Mouse (Mus musculus) heart, adult 8-10 months (tissue): Measurements from ENCODE around the gene Herc1. TPM values are rescaled to one million over a fixed set of nuclear protein-coding genes. Genes with fewer than 3 reads are reported as not detected.
A peak's percentile ranks its signal among the peaks of the same experiment; 100 is the strongest.
"Not testable (repeated sequence)": the region's sequence is repeated elsewhere in the genome, so short reads cannot be mapped to it uniquely, and the experiment has no call there.

Experiments
- DNase-seq: peaks from one replicate; pipeline ENCODE4 v3.0.0; 2022; ENCODE audit warnings: low spot score
- total RNA-seq, 4 experiments: library from RNA; stranded (reverse); gene quantifications; 2 replicates each; pipeline ENCODE4 v1.2.4; 2022

The Herc1 gene
- total RNA-seq, 4 experiments from 2014 or later, result 34.4 to 40.0 (median 35.8) TPM

DNA sequence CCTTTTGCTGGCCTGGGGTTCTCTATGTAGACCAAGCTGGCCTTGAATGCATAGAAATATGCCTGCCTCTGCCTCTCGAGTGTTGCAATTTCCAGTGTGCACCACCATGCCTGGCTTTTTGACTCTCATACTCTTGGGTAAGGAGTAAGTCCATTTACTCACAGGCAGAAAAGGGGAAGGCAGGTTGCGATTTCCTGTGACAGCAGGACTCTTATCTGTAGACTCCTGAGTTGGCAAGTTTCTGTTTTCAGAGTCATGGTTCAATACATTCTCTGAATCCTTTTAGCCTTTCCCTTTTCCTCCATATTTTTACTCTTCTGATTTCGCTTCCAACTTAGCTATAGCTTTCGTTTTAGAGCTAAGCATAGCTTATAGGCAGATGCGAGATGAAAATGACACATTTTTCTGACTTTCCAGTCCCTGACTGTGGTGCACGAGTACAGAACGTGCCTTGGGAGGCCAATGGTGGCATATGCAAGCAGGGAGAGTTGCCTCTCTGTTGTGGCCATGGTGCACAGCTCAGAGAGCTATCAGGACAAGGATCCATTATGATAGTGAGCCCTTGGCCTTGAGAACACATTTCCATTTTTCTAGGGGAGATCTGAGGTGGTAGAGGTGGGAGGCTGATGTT, 2.7 kb upstream of the Herc1 start:
- DNase-seq, result no peak

DNA sequence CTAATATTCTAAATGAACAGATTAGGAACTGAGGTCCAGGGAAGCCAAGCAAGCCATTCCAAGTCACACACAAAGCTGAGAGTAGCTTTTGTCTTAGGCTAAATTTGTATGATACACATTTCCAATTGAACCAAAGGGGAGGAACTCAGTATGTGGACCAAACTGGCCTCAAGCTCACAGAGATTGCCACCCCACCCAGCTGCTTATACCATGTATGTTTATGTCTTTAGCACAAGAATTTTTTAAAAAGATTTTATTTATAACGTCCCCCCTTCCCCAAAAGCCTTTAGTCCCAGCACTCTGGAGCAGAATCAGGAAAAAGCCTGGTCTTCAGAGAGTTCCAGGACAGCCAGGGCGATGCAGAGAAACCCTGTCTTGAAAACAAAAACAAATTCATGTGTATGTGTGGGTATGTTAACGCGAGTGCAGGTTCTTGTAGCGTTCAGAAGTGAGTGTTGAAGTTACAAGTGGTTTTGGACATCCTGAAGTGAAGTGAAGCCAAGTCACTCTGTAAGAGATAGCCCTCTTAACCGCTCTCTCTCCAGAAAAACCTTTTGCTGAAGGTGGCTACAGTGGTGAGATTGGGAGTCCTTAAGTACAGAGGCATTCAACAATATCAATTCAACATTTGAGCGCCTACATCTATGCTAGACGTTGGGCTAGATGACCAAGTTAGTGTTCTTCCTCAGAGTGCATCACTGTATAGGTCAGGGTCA, 948 bp upstream of the Herc1 start:
- DNase-seq, result no peak

DNA sequence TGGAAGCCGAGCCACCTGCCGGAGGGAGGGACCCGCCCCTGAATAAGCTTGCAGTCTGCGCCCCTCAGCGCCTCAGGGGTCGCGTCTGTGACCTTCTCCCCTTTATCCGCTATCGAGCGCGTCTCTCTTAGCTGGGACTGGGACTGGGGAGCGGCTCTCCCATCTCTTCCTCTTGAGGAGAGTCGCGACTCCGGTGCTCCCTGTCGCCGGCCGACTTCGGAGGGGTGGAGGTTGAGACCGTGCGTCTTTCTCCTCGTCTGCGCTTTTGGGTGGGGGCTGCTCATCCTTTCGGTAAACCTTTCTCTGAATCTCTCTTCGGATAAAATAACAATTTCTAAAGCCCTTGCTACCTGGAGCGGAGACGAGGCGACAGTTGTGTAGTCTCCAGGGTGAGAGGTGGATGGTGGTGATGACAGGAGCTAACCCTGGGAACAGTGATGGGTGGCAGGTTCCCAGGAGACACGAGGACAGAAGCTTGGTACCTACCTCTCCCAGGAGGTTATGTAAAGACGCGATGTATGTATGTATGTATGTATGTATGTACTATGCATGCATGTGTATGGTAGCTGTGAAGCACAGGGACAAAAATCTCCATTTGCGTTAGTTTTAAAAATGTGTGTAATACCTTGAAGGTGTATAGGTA, 659 bp downstream of the Herc1 start:
- peak; percentile 25 for DNase-seq

DNA sequence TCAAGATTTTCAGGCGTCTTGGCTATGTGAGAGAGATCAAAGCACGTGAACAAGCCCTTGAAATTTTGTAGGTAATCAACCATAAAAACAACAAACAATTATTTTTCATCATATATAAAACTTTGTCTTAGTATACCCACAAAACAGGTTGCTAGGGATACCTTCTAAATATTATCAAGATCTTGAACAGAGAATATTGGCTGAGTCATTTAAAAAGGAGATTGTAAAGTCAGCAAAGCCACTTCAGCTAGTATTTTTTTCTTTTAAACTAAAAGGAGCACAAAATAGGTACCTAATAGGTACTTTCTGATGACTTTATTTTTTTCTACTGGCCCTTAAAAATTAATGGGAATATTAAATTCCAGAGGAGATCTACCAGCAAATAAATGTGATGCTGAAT, 2.5 kb downstream of the Herc1 start:
- no peak for DNase-seq

DNA sequence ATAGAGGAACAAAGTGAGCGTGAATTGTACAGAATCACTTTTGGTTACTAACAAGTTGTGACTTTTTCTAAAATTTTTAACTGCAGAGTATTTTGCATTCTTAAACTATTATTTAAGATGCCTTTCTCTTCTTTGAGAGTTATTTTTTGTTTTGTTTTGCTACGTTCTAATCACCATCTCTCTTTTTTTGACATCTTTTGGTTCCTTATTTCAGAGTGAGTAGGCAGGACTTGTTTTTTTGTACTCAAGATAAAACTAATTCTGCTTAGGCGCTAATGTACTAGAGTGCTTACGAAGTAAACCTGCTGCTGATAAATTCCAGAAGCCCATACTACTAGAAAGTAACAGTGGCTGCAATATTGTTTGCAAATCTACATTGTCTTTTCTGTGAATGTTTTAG, 8.9 kb downstream of the Herc1 start:
- no peak for DNase-seq

DNA sequence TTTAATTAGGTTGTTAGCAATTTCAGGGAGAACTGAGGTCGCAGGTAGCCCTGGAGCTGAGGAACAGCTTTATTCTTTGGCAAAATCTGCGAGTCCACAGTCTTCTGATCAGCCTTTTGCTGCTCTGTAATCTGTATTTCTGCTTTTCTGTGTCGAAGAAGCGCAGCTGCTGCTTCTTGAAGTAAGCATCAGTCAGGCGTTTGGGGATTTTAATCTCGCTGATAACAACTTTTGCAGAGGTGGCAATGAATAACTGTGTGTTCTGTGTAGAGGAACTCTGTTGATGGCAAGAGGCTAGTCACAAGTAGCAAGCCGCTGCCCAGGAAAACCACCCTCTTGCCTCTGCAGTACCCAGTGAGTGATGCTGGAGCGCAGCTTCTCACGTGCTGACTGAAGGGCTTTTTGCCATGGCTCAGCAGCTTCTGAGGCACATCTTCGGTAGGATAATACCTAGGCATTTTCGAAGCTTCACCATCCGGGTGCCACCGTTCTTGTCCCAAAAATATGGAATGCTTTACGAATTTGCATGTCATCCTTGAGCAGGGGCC, 10.0 kb downstream of the Herc1 start:
- no peak for DNase-seq

DNA sequence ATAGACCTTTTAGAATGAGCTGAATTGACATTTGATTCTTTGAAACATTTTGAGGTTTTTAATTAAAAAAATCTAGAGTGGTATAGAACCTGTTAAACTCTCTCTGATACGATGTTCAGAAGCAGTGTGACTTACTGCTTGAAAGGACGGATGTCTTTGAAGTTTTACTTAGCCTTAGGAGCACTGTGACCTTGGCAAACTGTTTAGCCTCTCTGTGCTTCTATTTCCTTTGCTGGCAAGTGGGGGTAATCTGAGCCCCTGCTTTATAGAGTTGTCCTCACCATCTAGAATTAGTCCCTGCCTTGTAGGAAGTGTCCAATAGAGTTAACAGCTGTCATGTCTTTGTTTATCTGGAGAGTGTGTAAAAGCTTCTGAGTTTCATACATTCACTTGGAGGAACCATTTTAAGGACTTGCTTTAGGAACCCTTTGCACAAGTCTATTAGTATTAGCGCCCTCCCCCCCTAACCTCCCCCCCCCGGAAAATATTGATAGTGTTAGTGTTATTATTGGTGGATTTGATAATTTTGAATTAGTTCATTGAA, 18.7 kb downstream of the Herc1 start:
- no peak for DNase-seq

DNA sequence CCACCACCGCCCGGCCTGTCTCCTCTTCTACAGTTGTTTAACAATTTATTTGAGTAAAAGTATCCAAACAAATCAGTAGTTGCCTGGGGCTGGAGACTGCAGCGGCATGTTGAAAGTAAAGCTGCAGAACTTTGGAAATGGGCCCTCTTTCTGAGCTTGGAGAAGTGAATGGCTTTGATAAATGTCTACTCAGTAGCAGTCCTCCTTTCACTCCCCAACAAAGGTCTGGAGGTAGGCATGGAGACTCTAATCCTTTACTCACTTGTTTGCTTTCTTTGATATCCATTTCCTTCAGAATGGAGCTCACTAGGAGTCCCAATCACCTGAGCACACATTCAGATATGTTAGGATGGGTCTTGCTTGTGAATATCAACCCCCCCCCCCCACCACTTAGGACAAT, 20.1 kb downstream of the Herc1 start:
- DNase-seq, result no peak

DNA sequence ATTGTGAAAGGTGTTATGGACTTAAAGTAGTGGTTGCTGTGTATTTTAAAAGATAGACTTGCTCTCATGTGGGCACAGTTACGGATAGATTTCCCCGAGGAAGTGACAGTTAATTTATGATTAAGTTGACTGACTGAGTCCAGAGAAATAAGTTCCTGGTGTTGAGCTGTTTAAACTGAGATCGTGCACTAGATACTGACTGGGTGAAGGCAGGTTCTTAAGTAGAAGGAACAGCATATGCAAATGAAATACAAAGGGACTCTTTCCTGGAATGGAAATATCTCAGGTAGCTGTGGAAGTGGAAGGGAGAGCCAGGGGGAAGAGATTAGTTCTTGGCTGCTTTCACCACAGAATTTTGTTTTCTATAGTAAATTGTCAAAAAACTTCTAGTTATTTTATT, 20.6 kb downstream of the Herc1 start:
- no peak for DNase-seq

DNA sequence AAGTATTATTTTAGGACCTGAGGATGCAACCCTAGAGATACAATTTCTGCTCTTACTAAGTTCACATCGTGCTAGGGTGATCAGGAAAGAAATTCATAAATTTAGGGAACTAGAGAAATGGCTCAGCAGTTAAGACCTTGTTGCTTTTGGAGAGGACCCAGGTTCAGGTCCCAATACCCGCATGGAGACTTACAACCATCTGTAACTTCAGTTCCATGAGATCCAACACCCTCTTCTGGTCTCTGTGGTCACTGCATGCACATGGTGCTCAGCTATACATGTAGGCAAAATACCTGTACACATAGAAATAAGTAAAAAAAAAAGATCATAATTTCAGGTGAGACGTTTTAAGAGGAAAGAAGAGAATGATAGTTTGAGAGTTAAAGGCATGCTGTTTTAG, 23.2 kb downstream of the Herc1 start:
- no peak for DNase-seq

DNA sequence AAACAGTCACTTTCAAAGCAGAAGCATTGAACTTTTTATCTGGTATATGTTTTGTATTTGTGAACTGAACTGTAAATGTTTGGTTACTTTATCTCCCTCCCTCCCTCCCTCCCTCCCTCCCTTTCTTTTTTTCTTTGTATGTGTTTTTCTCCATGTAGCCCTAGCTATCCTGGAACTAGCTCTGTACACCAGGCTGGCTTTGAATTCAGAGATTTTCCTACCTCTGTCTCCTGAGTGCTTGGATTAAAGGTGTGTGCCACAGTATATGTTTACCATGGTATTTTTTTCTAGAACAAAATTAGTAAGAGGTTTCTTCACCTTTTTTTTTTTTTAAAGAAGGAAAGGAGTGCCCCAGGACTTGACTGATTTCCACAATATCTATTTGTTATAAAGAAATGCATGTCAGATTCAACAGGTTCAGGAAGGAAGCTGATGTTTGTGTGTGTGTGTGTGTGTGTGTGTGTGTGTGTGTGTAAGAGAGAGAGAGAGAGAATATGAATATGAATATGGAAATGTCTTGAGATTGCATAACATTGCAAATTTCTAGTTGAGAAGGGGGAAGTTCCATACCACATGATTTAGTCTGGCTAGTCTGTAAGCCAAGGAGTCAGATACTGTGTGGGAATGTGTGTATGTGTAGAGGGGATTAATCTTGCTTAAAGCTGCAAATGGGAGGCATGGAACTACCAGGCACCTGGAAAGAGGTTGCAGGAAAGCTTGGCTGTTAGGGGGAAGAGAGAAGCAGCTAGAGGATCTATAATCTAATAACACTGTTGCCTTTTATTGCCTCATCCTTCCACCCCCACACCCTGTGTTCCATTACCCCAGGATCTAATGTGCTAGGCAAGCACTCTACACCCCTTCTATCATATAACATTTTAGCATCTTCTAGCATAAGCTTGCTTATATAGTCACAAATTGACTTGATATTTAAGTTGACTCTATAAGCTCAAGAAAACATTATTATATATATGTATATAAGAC, 24.5 kb downstream of the Herc1 start:
- no peak for DNase-seq

DNA sequence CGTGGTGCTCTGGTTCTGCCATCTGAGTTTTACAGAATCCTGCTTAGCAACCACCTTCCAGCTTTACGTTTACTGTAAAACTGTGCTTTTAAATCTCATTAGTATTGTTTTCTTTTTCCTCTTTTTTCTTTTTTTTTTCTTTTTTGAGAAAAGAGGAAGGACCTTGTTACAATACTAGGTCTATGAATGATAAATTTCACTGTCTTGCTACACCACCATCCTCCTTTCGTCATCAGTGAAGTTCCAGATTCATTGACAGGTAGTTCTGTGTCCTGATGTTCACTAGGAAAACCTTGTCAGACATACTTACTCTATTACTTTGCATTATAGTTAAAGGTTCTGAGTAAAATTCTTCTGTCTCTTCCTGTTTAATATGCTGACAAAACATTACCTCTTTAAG, 33.2 kb downstream of the Herc1 start:
- no peak for DNase-seq

DNA sequence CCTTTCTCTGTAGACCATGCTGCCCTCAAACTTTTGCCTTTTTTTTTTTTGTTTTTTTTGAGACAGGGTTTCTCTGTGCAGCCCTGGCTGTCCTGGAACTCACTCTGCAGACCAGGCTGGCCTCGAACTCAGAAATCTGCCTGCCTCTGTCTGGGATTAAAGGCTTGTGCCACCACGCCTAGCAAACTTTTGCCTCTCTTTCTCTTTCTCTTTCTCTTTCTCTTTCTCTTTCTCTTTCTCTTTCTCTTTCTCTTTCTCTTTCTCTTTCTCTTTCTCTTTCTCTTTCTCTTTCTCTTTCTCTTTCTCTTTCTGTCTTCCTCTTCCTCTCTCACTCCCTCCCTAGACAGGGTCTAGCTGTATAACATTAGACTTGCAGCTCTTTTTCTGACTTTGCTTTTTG, 40.1 kb downstream of the Herc1 start:
- DNase-seq, result not testable (repeated sequence)

DNA sequence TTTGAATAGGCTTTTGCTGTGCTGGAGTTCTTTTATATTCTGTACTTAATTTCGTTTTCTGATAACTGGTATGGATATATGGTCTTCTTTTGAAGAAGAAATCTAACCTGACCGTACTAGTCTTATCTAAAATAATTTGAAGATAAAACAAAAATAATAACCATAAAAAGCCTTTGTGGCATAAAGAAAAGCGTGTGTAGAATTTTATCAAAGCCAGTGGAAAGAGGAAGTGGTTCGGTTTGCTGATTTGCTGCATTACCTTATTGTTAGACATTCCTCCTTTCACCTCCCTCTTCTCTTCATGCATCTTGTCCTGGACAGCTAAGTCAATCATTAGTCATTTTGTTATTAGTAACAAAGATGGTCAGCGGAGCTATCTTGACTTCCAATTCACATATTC, 43.1 kb downstream of the Herc1 start:
- DNase-seq, result no peak

DNA sequence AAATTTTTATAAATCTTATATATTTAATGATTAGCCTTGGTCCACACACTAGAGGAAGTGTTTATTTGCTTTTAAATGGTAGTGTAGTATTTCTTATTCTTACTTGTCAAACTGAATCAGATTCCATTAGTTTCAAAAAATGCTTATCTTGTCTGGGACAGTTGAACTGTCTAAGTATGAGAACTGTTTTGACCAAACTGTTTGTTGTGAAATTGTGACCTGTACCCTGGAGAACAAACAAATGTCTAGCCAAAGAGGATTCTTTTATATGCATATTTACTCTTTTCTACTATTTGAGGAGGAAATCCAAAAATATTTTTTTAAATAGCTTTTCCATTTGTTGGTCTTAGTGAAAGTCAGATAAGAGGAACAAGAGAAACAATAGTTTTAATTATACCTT, 73.2 kb downstream of the Herc1 start:
- no peak for DNase-seq

DNA sequence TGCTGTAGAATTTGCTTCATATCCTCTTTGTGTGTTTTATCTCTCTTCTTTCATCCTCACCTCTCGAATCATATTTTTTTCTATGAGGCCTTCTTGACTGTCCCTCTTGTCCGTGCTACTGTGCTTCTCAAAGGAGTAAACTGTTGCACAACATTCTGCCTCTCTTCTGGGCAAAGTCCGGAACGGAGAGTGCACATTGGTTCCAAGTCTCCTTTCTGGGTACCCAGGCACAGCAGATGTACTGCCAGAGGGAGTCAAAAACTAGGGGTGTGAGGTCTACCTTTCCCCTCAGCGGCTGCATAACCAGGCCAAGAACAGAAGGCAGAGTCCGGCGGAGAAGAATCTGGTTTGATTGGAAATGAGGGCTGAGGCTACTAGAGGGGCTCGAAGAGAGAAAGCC, 89.8 kb downstream of the Herc1 start:
- no peak for DNase-seq

DNA sequence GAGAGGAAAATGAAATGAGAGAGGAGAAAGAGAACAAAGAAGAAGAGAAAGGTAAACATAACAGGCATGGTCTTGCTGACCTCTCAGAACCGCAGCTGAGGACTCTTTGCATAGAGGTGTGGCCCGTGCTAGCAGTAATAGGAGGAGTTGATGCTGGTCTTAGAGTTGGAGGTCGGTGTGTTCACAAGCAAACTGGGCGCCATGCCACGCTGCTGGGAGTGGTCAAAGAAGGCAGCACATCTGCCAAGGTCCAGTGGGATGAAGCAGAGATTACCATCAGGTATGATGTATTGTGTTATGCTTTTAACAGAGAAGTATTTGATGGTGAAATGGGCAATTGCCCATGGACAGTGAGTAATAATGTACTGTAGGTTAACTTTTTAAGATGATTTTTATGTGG, 98.0 kb downstream of the Herc1 start:
- no peak for DNase-seq

DNA sequence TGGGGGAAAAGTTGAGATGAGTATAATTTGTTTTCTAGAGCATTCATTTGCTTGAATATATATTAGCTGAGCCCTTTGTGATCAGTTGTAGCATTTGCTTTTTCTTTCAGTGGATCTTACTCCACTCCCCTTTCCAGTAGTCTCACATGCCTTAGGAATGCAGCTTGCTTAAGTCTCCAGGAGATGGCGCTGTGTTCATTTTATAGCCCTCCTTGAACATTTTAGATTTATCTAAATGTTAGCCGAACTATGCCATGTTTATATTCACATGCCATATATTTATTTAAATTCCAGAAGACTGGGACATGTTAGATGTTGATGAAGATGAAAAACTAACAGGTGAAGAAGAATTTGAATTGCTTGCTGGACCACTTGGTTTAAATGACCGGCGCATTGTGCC, 114.8 kb downstream of the Herc1 start:
- peak; percentile 5 for DNase-seq

DNA sequence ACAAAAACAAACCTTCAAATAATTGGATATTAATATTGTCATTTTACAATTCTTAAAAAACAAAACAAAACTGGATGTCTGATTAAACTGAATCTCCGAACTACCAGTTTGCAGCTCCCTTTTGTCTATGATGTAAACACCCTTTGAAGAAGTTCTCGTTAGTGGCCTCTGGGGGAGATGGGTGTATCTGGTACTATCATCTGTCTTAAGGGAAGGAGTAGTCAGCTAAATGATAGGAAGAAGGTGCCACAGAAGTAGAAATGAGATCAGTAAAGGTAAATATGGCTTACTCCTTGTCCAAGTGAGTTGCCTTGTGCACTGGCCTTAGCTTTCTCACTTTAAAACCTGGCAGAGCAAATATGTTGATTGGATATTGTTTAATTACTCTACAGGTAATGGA, 127.5 kb downstream of the Herc1 start:
- DNase-seq, result no peak

DNA sequence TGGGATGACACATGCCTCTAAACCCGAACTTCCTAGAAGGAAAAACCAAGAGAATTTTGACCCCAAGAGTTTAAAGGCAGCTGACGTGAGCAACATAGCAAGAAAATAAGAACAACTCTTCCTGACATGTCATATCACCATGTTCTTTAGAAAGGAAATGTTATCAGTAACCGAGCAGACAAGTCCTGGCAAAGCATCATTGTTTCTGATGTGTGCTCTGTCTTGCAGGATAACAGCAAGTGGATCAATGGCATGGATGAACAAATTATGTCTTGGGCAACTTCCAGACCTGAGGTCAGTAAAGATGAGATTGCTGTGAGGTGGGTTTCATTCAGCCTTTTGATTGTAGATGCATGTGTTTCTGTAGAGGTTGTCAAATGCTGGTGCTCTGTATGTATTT, 133.2 kb downstream of the Herc1 start:
- no peak for DNase-seq

DNA sequence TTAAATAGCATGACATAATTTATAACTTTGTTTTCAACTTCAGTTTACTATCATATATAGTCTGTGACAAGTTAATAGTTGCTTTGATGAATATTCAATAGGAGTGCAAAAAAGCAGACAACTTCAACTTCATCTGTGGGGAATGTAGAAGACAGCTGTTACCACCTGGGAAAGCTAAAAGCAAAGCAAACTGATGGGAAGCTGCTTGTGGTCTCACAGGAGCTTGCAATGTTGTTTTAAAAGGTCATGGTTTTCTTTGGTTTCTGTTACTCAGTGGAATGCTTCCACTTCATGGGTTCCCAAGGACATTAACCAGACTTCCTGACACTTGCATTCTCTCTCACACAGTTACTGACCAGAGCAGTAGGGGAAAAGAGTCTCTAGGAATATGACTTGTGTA, 138.5 kb downstream of the Herc1 start:
- no peak for DNase-seq
